Mouse (Mus musculus): Measurements from ENCODE around the gene Syde2. TPM values are rescaled to one million over a fixed set of nuclear protein-coding genes. Genes with fewer than 3 reads are reported as not detected.

The Syde2 gene
- total and polyA plus RNA-seq, 3 experiments = 7.5 to 15.8 (median 13.8) TPM

GRCm38 (mm10) chr3:145951287-145952165, 36.1 kb upstream of the Syde2 start:
- 41% methylated on average over 17 of the region's 17 CpGs for WGBS

GRCm38 (mm10) chr3:145952945-145953344, 34.7 kb upstream of the Syde2 start:
- DNase-seq = no peak
- Histone ChIP-seq H3K27me3 (ENCODE audit: control insufficient read depth, insufficient read depth, low read length) (no peaks in the 10 kb centered on the region), H3K36me3 (ENCODE audit: control insufficient read depth, insufficient read depth, low read length) (no peaks in the 10 kb centered on the region), H3K27ac (no peak overlapping the region), H3K4me3 (no peak overlapping the region), H3K79me2 (replicated peaks; ENCODE audit: control insufficient read depth, insufficient read depth, low read length) (no peaks in the 10 kb centered on the region), H3K9ac (ENCODE audit: low read depth, low read length) (no peak overlapping the region), H3K4me1 (ENCODE audit: control insufficient read depth, insufficient read depth, low read length) (no peaks in the 10 kb centered on the region; the same call in 1 of the 2 replicates)
- intact Hi-C loops (cut with DNase I) = loop anchor here (5.0 kb wide), 3 partner anchors 34 to 104 kb away; partner anchors contain the start of gene Syde2
- no peak for TF ChIP-seq CTCF (IDR thresholded peaks at IDR 0.05)
- TF ChIP-seq POLR2A (IDR thresholded peaks at IDR 0.05; ENCODE audit: insufficient read depth, low read depth, low read length) = no peak
- no peak for TF ChIP-seq EP300 (IDR thresholded peaks at IDR 0.05; ENCODE audit: insufficient read depth, low read depth, low read length)
- 44% methylated on average over 7 of the region's 7 CpGs for WGBS

More at GRCm38 (mm10) chr3:145951287-145952165, 36.1 kb upstream of the Syde2 start:
- intact Hi-C loops (cut with DNase I) = loop anchor here (5.0 kb wide), 3 partner anchors 36 to 106 kb away; partner anchors contain the start of gene Syde2
- H3K79me2 ChIP-seq (replicated peaks; ENCODE audit: control insufficient read depth, insufficient read depth, low read length) = no peaks in the 10 kb centered on the region
- no peaks in the 10 kb centered on the region; the same call in none of the 2 replicates for H3K4me1 ChIP-seq (ENCODE audit: control insufficient read depth, insufficient read depth, low read length)
- H3K27me3 ChIP-seq (ENCODE audit: control insufficient read depth, insufficient read depth, low read length) = no peaks in the 10 kb centered on the region
- no peak overlapping the region for H3K4me3 ChIP-seq
- no peak overlapping the region for H3K9ac ChIP-seq (ENCODE audit: low read depth, low read length)
- DNase-seq = peak; percentile 47 to 64
- H3K27ac ChIP-seq = peak overlapping the region; percentile 51
- TF ChIP-seq CTCF (IDR thresholded peaks at IDR 0.05) (no peak), EP300 (IDR thresholded peaks at IDR 0.05; ENCODE audit: insufficient read depth, low read depth, low read length) (no peak), POLR2A (IDR thresholded peaks at IDR 0.05; ENCODE audit: insufficient read depth, low read depth, low read length) (no peak)
- no peaks in the 10 kb centered on the region; the same call in 1 of the 2 replicates for H3K36me3 ChIP-seq (ENCODE audit: control insufficient read depth, insufficient read depth, low read length)

GRCm38 (mm10) chr3:145953411-145953810, 34.3 kb upstream of the Syde2 start:
- Histone ChIP-seq H3K27ac (no peak overlapping the region), H3K27me3 (ENCODE audit: control insufficient read depth, insufficient read depth, low read length) (no peaks in the 10 kb centered on the region), H3K4me1 (ENCODE audit: control insufficient read depth, insufficient read depth, low read length) (no peaks in the 10 kb centered on the region; the same call in 1 of the 2 replicates), H3K79me2 (replicated peaks; ENCODE audit: control insufficient read depth, insufficient read depth, low read length) (no peaks in the 10 kb centered on the region), H3K36me3 (ENCODE audit: control insufficient read depth, insufficient read depth, low read length) (no peaks in the 10 kb centered on the region), H3K9ac (ENCODE audit: low read depth, low read length) (no peak overlapping the region), H3K4me3 (no peak overlapping the region)
- WGBS = 83% methylated on average over 2 of the region's 2 CpGs
- intact Hi-C loops (cut with DNase I) = loop anchor here (5.0 kb wide), 3 partner anchors 34 to 104 kb away; partner anchors contain the start of gene Syde2
- no peak for DNase-seq
- TF ChIP-seq EP300 (IDR thresholded peaks at IDR 0.05; ENCODE audit: insufficient read depth, low read depth, low read length) (no peak), CTCF (IDR thresholded peaks at IDR 0.05) (no peak), POLR2A (IDR thresholded peaks at IDR 0.05; ENCODE audit: insufficient read depth, low read depth, low read length) (no peak)

GRCm38 (mm10) chr3:145959824-145960223, 27.8 kb upstream of the Syde2 start:
- Histone ChIP-seq H3K9ac (ENCODE audit: low read depth, low read length) (no peak overlapping the region), H3K4me3 (no peak overlapping the region), H3K36me3 (ENCODE audit: control insufficient read depth, insufficient read depth, low read length) (no peaks in the 10 kb centered on the region), H3K4me1 (ENCODE audit: control insufficient read depth, insufficient read depth, low read length) (peaks cover 6% of the 10 kb centered on the region), H3K79me2 (replicated peaks; ENCODE audit: control insufficient read depth, insufficient read depth, low read length) (no peaks in the 10 kb centered on the region), H3K27ac (no peak overlapping the region; the same call in 1 of the 2 replicates), H3K27me3 (ENCODE audit: control insufficient read depth, insufficient read depth, low read length) (no peaks in the 10 kb centered on the region)
- peak in 1 of 2 experiments; percentile 39 for DNase-seq
- TF ChIP-seq POLR2A (IDR thresholded peaks at IDR 0.05; ENCODE audit: insufficient read depth, low read depth, low read length) = no peak
- TF ChIP-seq EP300 (IDR thresholded peaks at IDR 0.05; ENCODE audit: insufficient read depth, low read depth, low read length) = 0 out of 2 replicates have a peak, but pooled peaks have one; percentile 22
- whole genome bisulfite sequencing = 33% methylated on average over 1 of the region's 1 CpGs
- intact Hi-C loops (cut with DNase I) = no loop called here

GRCm38 (mm10) chr3:145962411-145962810, 25.3 kb upstream of the Syde2 start:
- Histone ChIP-seq H3K4me1 (ENCODE audit: control insufficient read depth, insufficient read depth, low read length) (peaks cover 6% of the 10 kb centered on the region), H3K27me3 (ENCODE audit: control insufficient read depth, insufficient read depth, low read length) (no peaks in the 10 kb centered on the region), H3K9ac (ENCODE audit: low read depth, low read length) (no peak overlapping the region), H3K79me2 (replicated peaks; ENCODE audit: control insufficient read depth, insufficient read depth, low read length) (no peaks in the 10 kb centered on the region), H3K36me3 (ENCODE audit: control insufficient read depth, insufficient read depth, low read length) (no peaks in the 10 kb centered on the region), H3K27ac (peak overlapping the region; percentile 64; the same call in 1 of the 2 replicates), H3K4me3 (no peak overlapping the region)
- WGBS = 64% methylated on average over 9 of the region's 9 CpGs
- no peak for DNase-seq
- intact Hi-C loops (cut with DNase I) = no loop called here
- TF ChIP-seq CTCF (IDR thresholded peaks at IDR 0.05) = no peak
- no peak for TF ChIP-seq EP300 (IDR thresholded peaks at IDR 0.05; ENCODE audit: insufficient read depth, low read depth, low read length)
- no peak for TF ChIP-seq POLR2A (IDR thresholded peaks at IDR 0.05; ENCODE audit: insufficient read depth, low read depth, low read length)
